Mouse (Mus musculus) kidney, adult 11 months (tissue): ENCODE measurements at regions not wholly inside any gene's neighbourhood (a gene's known extent, or its start where the extent isn't known, plus 50 kb on each side); places are given as distances from the start of the nearest gene placed in this dataset.

Source experiments
- DNase-seq: peaks from one replicate; pipeline ENCODE4 v3.0.0; 2022

DNA sequence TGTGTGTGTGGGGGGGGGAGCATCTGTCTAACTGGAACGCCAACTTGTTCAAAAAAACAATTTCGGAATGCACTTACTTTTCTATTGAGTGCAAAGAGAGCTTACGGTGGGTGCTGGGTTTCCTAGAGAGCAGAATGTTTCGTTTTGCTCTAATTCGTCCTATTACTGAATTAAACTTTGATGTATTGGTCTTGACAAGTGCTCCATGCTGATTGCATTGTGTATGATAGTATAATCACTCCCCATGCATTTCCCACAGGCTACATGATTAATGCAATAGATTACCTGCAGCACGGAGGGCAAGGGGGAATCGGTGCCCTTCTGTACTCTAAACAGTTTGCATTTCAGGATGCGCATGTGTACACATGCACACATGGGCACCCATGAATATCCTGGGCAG is 283.7 kb upstream of the Smim15 start:
- DNase-seq = no peak

GRCm38 (mm10) chr13:107758327-107759095 is 285.7 kb upstream of the Smim15 start:
- DNase-seq = peak; percentile 63

DNA sequence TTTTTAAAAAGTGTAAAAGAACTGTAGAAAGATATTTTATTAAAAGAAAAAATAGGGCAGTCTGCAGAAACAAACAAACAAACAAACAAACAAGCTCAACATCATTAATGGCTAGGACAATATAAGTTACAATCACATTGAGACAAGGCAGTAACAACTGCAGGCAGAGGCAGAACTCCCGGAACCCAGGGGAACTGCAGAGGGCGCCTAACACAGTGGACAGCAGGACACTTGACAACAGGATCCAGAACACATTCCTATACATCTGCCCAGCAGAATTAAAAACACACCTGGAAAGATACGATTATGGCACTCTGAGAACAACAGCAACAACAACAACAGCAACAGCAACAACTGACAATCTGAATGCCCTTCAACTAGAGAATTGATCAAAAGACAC is 291.5 kb upstream of the Smim15 start:
- DNase-seq = no peak

GRCm38 (mm10) chr13:107743464-107744218 is 300.6 kb upstream of the Smim15 start:
- no peak for DNase-seq

DNA sequence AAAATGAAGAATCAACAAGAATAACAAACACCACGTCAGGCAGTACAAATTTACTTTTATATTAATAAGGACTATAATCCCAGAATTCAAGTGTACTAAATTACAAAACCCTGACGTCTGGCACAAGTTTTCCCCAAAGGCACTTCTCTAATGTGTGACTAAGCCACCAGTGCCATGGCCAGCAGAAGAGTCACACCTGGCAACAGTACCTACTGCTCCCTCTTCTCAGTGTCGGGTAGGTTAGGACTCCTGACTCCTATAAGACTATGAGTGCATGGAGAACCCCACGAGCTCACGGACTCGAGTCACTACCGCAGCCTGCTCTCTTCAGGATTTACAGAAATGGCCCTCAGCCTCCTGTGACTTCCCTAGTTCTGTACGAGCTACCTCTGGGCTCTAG is 307.7 kb upstream of the Smim15 start:
- no peak for DNase-seq

DNA sequence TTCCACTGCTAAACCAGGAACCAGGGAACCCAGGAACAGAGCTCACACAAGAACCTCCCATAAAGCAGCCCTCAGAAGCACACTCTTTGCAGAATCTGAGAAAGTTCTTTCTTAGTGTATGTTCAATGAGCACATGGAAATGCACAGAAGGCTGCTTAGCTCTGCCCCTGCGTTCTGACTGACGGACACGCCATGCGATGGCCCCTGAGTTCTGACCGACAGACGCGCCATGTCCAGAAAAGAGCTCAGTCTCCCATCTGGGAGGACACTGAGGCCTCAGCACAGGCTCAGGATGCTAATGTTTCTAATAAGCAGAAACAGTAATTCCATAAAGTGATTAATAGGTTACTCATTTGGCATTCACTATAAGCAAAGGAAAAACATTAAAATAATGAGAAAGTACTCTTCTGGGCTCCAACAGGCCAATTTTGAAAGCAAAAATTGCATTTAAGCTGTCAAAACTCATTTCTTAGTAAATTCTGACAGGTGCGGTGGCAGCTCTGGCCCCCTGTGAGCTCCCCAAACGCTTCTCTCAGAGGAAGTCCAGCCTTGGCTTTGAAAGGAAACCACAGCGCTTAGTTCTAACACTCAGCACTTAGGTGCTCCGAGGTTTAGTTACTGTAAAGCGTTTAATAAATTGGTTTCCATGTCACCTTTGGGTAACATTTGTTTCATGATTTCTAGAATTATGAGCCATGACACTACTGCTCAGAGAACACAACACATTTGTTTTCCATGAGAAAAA is 309.9 kb upstream of the Smim15 start:
- no peak for DNase-seq

- no peak for DNase-seq
These were observed 313.3 kb upstream of the Smim15 start for GRCm38 (mm10) chr13:107730976-107731375.

DNA sequence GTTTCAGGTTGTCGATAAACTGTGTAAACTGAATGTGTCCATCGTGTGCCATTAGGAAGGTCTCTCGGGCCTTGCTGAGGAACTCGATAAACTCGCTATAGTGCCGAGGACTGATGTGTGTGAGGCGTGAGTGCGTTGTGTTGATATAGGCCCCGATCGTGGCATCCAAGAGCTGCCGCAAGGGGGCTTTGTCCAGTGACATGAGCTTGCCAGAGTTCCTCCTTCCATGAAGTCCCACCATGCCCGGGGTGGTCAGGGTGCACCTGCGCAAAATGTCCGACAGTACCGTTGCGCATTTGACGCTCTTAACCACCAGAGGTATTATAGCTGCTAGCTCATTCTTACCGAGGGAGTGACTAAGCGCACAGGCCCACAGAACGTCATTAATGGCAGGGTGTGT is 317.8 kb upstream of the Smim15 start:
- no peak for DNase-seq

DNA sequence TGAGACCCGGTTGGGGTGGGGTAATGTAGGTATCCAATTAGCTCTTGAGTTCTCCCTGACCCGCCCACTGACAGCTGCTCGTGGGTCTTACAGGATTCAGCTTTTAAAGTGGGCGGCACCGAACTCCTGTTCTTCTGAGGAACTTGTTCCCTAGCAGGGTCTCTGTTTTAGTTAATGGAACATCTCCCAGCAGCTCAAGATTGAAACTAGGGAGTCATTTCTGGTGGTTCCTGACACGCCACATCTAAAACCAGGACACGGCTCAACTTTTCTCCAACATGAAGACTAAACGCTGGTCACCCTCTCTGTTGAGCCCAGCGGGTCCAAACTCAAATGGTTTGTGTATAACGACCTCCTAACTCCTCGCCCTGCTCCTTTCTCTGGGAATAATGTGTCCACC is 322.3 kb upstream of the Smim15 start:
- no peak for DNase-seq

GRCm38 (mm10) chr13:107720874-107721574 is 323.2 kb upstream of the Smim15 start:
- DNase-seq = no peak

- no peak for DNase-seq
These were observed 325.1 kb upstream of the Smim15 start for GRCm38 (mm10) chr13:107718973-107719620.

GRCm38 (mm10) chr13:107715616-107716015 is 328.6 kb upstream of the Smim15 start:
- no peak for DNase-seq

DNA sequence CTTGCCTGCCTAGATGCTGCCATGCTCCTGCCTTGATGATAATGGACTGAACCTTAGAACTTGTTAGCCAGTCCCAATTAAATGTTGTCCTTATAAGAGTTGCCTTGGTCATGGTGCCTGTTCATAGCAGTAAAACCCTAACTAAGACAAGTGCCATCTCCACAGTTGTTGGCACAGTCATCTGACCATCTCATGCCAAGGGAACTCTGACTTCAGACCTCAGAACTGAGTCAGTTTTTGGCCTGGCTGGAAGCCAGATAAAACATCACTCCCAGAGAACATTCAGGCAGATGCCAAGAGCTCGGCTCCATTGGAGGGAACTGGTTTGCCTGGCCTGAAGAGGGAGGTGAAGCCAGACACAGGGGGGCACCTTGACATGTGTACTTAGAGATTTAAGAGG is 330.2 kb upstream of the Smim15 start:
- peak; percentile 41 for DNase-seq

DNA sequence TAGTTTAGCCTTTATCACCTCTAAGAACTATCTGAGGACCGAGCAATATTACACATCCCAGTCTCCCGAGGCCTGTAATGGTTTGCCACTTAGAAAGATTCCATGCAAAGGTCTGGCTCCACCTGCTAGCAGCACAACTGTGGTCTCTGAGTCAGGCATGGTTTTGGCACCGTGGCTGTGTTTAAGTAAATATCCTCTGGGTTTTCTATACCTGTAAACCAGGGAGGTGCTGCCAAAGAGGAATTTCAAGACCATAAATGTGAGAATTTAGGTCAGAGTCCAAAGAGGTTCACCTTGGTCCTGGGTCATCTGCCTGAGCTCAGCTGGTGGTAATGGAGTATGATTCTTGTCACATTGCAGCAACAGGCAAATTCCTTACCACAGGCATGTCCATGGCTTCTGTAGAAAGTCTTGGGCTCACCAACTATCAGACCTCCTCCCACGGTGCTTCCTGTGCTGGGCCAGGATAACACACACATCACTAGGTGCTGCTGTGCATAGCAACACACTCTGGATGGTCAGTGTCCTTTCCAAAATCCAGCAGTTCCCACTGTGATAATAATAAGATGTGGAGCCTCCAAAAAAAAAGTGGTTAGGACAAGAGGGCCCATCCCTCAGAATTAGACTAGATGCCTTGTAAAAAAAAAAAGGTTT is 332.8 kb upstream of the Smim15 start:
- no peak for DNase-seq

DNA sequence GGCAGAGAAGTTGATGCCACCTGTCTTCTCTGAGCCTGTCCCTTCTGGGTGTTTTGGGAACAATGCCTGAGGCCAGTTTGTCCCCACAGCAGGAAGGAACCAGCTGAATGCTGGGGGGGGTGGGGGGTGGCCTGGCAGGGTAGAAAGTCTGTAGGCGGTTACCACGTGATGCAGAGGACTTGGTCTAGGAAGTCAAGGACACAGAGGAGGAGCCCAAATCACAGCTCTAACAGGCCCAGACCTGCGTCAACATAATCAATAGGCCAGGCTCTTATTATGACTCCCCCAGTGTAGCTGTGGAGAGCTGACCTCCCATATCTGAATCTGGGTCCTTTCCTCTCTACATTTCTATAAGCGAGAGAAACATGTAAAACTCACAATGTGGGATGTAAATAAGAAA is 333.9 kb upstream of the Smim15 start:
- no peak for DNase-seq

DNA sequence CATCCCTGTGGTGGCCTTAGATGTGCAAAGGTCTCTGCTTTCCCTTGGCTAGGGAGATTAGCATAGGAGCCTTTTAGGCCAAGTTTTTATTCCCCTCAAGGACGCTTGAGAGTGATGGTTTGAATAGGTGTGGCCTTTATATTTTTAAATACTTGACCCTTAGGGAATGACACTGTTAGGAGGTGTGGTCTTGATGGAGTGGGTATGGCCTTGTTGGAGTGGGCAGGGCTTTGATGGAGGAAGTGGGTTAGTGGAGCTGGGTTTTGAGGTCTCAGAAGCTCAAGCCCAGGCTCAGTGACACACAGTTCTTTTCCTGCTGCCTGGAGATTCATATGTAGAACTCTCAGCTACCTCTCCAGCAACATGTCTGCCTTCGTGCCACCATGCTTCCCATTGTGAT is 334.4 kb upstream of the Smim15 start:
- DNase-seq = no peak

- DNase-seq = no peak
These were observed 340.5 kb upstream of the Smim15 start for GRCm38 (mm10) chr13:107703736-107704135.

DNA sequence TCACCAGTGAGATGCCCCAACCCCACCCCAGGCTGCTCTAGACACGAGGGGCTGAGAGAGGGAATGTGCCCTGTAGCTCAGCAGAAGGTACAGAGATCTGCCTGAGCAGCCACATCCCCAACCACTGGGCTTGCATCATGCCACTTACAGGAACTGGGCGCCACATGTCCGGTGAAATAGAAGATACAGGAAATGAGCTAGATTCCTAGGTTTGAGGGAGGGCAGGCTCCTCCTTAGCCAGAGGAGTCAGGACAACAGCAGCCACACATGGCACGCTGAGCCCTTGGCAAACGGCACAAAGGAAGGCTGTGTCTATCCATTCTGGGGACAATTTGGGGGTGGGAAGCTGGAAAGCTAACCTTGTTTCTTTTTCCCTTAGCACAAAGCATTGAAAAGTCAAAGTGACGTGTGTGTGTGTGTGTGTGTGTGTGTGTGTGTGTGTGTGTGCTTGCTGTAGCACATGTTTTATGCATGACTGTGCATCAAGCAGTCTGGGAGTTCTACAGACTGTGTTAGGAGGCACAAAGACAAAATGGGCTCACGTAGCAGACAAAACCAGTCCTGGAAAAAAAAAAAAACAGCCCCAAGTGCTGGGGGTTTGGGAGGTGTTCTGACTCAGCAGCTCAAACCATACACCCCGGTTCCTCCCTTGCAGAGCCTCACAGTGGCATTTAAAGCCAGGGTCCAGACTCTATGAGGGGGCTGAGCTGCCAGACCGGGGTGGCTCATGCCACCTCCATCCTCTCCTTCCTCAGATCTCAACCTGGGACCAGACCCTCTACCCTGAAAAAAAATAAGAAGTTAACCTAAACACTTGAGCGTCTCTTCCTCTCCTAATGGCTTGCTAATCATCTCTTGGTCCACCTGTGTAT is 343.7 kb upstream of the Smim15 start:
- peak; percentile 15 for DNase-seq

DNA sequence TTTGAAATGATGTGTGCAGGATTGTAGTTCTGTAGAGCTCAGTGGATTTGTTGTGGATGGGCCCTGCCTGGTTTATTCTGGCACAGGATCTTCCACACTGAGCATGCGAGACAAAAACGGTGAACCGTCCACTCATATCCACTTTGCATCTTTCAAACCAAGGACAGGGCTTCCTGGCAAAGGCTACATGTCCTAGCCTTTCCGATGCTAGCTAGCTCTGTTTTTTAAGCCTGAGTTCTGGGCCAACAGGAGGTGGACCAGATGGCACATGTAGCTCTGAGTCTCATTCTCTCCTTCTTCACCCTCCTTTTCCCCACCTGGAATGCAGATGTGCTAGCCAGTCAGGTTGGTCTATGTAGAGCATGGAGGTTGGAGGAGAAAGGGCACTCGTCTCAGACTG is 345.0 kb upstream of the Smim15 start:
- no peak for DNase-seq

DNA sequence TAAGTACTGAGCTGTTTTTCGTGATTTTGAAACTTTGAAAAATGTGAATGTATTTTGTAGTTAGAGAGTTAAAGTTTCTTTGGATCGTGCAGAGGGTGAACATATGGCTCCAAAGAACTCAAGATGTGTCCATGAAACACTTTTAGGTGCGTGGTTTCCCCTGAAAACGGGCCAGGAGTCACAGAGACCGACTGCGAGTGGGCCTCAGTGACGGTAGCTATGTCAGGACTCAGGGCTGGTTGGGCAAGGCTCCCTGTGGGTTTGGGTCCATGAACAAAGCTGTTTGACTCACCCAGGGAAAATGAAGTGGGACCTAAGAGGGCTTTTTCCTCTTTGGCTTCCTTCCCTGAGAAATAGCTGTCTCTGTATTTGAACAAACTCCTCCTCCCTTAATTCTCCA is 345.9 kb upstream of the Smim15 start:
- DNase-seq = no peak
